Mouse (Mus musculus) leukemia stem cell, adult 10-12 weeks (primary cell): ENCODE measurements around the gene Stk26. TPM values are rescaled to one million over a fixed set of nuclear protein-coding genes. Genes with fewer than 3 reads are reported as not detected.

ENCODE experiments used
- polyA plus RNA-seq: library from polyadenylated mRNA; stranded (reverse); fragments of >175 nt; gene quantifications from 2 replicates; pipeline ENCODE4 v1.2.3, GENCODE M21; 2012; ENCODE audit warnings: low replicate concordance

Stk26 gene
- polyA plus RNA-seq: 6.1 and 8.8 TPM in 2 replicates

DNA sequence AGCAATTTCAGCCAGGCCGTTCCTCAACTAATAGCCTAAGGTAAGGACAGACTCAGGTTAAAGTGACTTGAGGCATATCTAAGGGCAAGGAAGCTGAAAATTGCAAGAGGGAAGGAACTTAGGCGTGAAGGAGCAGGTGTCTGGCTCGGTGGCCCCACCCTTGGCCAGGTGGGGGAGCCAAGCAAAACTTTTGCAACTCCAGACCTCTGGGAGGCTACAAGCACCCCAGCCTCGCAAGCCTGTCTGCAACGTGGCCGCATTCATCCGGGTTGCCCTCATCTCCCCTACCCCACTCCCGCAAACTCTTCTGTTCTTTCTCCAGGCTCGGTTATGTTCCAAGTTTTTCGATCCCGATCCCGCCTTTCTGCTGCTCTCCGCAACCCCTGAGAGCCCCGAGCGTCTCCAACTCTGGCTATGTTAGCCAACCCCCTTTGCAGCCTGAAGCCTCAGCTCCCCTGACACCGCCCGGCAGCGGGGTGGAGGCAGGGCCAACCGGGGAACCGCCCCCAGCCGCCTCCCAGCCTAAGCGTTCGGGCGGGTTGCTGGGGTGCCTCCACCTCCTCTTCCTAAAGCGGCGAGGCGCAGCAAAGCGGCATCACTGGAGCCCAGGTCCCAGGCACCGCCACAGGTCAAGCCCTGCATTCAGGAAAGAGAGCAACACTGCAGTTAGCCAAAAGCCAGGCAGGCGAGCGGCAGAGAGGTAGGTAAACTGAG lies at the start of gene Stk26:
Gene Stk26 (plus strand): TSS at position 201 of the 714 bp plus-strand sequence.

DNA sequence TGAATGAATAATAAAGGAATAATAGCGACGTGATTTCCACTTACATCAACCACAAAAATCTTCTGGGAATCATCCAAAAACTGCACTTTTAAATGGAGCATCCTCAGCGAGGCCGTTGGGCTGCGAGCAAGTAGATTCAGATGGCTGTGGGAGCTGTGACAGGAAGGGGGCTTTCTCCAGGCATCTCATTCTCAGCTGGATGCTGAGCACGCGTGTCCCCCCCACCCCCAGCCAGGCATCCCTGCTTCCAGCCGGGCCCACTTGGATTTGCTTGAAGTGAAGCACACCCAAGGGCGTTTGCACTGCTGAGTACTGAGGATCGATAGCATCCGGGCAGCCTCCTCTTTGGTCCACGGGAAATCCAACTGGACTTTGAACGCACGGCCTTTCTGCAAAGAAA lies 101.8 kb downstream of the Stk26 start, which contains the start of gene Frmd7:
Gene Frmd7 (minus strand): TSS at position 101 of the 400 bp plus-strand sequence.

Other genes starting within 250 kb of the Stk26 start
- gene Frmd7, start 101.7 kb downstream of the Stk26 start, polyA plus RNA-seq: not detected in 2 replicates
- 0.11 and 1.1 TPM in 2 replicates for gene Rap2c, start 177.0 kb downstream of the Stk26 start, polyA plus RNA-seq